Mouse (Mus musculus) small intestine, adult 2 months (tissue): ENCODE data around the gene Myo1g. TPM values are rescaled to one million over a fixed set of nuclear protein-coding genes. Genes with fewer than 3 reads are reported as not detected.

Experiments used
- H3K27ac ChIP-seq: fragments of 200-500 bp; 2 replicates; pipeline ENCODE4 v1.5.1; 2012; ENCODE audit warnings: low read depth, low read length, control low read depth, inconsistent platforms; ENCODE audit not compliant: insufficient read depth
- H3K27me3 ChIP-seq: fragments of 200-500 bp; 2 replicates; pipeline ENCODE4 v1.6.1; 2012; ENCODE audit warnings: mild to moderate bottlenecking, moderate library complexity, low read length, inconsistent platforms; ENCODE audit not compliant: control insufficient read depth, insufficient read depth
- H3K36me3 ChIP-seq: fragments of 200-500 bp; 2 replicates; pipeline ENCODE4 v1.6.1; 2012; ENCODE audit warnings: mild to moderate bottlenecking, low read length, control low read depth, inconsistent platforms; ENCODE audit not compliant: control insufficient read depth, insufficient read depth
- H3K4me1 ChIP-seq: fragments of 200-500 bp; 2 replicates; pipeline ENCODE4 v1.6.1; 2012; ENCODE audit warnings: low read length, inconsistent platforms, mixed read lengths; ENCODE audit not compliant: control insufficient read depth, insufficient read depth, insufficient read length
- H3K4me3 ChIP-seq: fragments of 200-500 bp; 2 replicates; pipeline ENCODE4 v1.5.1; 2012; ENCODE audit warnings: low read depth, mild to moderate bottlenecking, control low read depth, inconsistent platforms, low read length, moderate library complexity
- CTCF ChIP-seq: fragments of 200-500 bp; IDR thresholded peaks from 2 replicates; pipeline ENCODE4 v1.5.1; 2012; ENCODE audit warnings: low read depth, mild to moderate bottlenecking, control low read depth, inconsistent platforms, low read length, moderate library complexity, mixed read lengths; ENCODE audit not compliant: insufficient replicate concordance, insufficient read length; ENCODE audit errors: extremely low read depth
- POLR2A ChIP-seq: fragments of 200-500 bp; IDR thresholded peaks from 2 replicates; pipeline ENCODE4 v1.6.1; 2012; ENCODE audit warnings: low read depth, mild to moderate bottlenecking, control low read depth, inconsistent platforms, low read length, moderate library complexity
- WGBS: fragments of 180-500 bp; shearing (Covaris S2); methylation state at CpG from one replicate; pipeline ENCODE4 v1.1.7; 2018; 5-methylcytosine and 5-hydroxymethylcytosine counted together
- polyA plus RNA-seq: library from polyadenylated mRNA; depleted of rRNA; stranded (reverse); fragments of >200 nt; gene quantifications from 2 replicates; pipeline ENCODE4 v1.2.3, GENCODE M21; 2012

Myo1g gene
- polyA plus RNA-seq, 1 experiment: 15.5 TPM

DNA sequence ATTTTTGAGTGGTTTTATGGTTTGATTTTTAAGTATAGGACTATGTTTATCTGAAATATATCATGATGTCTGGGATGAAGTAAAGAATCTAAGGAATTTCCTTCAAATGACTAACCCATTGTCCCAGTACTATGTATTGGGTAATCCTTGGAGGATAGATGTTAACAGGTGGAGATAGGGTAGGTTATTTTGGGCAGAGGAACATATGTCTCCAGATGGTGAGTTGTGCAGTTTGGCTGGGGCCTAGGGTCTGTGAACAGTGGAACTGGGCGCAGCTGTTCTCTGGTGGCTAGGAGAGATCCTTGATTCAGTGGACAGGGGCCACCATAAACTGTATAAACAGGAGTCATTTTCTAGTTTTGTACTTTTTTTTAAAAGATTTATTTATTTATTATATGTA is 43.4 kb downstream of the Myo1g start:
- 0 out of 2 replicates have a peak, but pooled peaks cover 2% of the 10 kb centered on the region for H3K4me1 ChIP-seq
- WGBS: 98% methylated on average over 1 of the region's 1 CpGs
- TF ChIP-seq CTCF (no peak), POLR2A (no peak)
- no peak overlapping the region for H3K27ac ChIP-seq
- H3K4me3 ChIP-seq: no peak overlapping the region
- peaks cover 6% of the 10 kb centered on the region for H3K36me3 ChIP-seq
- H3K27me3 ChIP-seq: no peaks in the 10 kb centered on the region

DNA sequence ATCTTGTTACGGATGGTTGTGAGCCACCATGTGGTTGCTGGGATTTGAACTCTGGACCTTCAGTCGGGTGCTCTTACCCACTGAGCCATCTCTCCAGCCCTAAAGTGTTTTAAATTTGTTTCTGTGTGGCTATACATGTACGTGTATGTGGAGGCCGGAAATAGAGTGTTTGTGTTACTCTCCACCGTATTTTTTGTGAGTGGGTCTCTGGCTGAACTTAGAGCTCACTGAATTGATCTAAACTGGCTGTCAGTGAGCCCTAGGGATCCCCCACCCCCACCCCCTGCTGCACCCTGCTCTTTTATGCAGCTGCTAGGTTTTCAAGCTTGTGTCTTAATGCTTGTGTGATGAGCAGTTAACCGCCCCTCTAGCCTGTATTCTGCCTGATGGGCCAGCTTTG is 43.9 kb downstream of the Myo1g start:
- no peak overlapping the region for H3K4me3 ChIP-seq
- TF ChIP-seq POLR2A (no peak), CTCF (no peak)
- peaks cover 6% of the 10 kb centered on the region for H3K36me3 ChIP-seq
- H3K27me3 ChIP-seq: no peaks in the 10 kb centered on the region
- 0 out of 2 replicates have a peak, but pooled peaks cover 2% of the 10 kb centered on the region for H3K4me1 ChIP-seq
- 67% methylated on average over 6 of the region's 6 CpGs for WGBS
- H3K27ac ChIP-seq: no peak overlapping the region

DNA sequence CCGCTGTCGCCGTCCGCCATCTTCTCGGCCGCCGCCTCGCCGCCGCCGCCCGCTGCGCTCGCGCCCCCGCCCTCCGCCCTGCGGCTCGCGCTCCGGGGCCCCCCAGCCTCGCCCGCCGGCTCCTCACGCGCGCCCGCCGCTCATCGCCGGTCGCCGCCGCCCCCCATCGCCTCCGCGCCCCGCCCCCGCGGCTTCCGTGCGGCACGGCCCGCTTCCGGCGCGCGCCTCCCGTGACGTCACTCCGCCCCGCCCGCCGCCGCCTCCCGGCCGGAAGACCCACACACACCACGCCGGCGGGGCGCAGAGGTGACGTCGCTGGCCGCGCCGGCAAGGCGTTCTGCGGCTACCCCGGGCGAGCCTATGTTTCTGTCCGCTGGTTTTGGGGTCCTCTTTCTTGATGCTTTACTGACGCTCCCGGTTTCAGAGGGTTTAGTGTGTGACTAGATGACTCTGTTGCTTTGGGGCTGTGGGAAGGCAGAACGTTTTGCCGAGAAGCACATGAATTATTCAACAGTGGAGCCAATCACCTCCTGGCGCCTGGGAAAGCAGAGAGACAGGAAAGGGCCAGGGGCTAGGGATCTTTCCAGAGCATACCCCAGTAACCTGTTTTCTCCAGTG is 44.8 kb downstream of the Myo1g start, which contains the start of gene Purb:
Gene Purb (minus strand): TSS at position 51 of the 618 bp plus-strand sequence.
- no peak for TF ChIP-seq CTCF
- TF ChIP-seq POLR2A: peak; percentile 87
- H3K4me1 ChIP-seq: peaks cover 5% of the 10 kb centered on the region; the same call in 1 of the 2 replicates
- peaks cover 8% of the 10 kb centered on the region for H3K36me3 ChIP-seq
- peak within 1 kb of the TSS; percentile 85 for H3K27ac ChIP-seq
- 8% methylated on average over 72 of the region's 76 CpGs for WGBS
- H3K4me3 ChIP-seq: peak within 1 kb of the TSS; percentile 77
- no peaks in the 10 kb centered on the region for H3K27me3 ChIP-seq

DNA sequence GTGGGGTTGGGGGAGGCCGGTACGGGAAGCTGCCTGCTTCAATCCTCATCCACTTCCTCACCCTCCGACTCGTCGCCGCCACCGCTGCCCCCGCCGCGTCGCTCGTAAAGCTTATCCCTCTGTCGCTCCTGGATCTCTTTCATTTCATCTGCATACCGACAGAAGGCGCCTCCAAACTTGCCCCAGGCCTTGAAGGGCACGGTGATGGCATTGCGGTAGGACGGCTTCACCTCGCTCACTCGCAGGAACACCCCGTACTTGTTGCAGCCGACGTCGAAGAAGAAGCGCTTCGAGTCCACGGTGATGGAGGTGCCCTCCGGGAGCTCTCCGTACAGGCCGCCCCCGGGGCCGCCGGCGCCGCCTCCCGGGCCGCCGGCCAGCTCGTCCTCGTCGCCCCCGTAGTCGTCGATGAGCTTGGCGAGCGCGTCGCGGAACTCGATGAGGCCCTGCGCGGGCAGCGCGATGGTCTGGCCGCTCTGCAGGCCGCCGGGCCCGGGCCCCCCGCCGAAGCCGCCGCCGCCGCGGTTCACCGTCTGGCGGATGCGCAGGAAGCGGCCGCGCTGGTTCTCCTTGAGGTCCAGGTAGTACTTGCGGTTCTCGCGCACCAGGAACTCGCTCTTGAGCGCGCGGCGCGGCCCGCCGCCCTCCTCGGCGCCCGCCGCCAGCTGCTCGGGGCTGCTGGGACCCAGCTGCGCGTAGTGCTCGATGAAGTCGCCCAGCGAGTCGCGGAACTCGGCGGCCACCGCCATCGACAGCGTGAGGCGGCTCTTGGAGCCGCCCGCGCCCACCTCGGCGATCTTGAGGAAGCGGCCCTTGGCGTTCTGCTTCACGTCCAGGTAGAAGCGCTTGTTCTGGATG is 45.7 kb downstream of the Myo1g start:
- peak overlapping the region; percentile 77 for H3K4me3 ChIP-seq
- peak overlapping the region; percentile 85 for H3K27ac ChIP-seq
- H3K4me1 ChIP-seq: peaks cover 10% of the 10 kb centered on the region; the same call in 1 of the 2 replicates
- peaks cover 11% of the 10 kb centered on the region for H3K36me3 ChIP-seq
- no peaks in the 10 kb centered on the region for H3K27me3 ChIP-seq
- TF ChIP-seq POLR2A: no peak; the same call in 1 of the 2 replicates
- no peak for TF ChIP-seq CTCF
- WGBS: under 1% methylated on average over 109 of the region's 109 CpGs

DNA sequence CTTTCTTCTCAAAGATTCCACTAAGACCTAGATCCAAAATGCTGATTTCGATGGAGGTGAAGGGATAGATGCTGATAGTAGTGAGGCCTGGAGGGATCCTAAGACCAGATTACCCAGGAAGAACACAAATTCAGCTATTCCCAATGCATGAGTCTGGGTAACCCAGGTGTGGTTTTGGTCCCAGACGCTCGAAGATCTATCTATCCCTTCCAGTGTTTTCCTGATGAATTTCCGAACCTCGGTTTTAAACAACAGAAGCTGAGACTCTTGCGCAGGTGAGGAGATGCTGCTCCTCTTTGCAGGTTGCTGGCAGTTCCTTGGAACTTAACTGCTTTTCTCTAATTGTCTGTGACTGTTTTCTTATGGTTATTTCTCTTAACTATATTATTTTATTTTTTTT is 46.4 kb downstream of the Myo1g start:
- WGBS: 6% methylated on average over 6 of the region's 6 CpGs
- no peak overlapping the region for H3K27ac ChIP-seq
- peaks cover 10% of the 10 kb centered on the region; the same call in 1 of the 2 replicates for H3K4me1 ChIP-seq
- no peaks in the 10 kb centered on the region for H3K27me3 ChIP-seq
- H3K4me3 ChIP-seq: peak overlapping the region; percentile 77
- peaks cover 11% of the 10 kb centered on the region for H3K36me3 ChIP-seq
- TF ChIP-seq POLR2A (no peak), CTCF (no peak)

DNA sequence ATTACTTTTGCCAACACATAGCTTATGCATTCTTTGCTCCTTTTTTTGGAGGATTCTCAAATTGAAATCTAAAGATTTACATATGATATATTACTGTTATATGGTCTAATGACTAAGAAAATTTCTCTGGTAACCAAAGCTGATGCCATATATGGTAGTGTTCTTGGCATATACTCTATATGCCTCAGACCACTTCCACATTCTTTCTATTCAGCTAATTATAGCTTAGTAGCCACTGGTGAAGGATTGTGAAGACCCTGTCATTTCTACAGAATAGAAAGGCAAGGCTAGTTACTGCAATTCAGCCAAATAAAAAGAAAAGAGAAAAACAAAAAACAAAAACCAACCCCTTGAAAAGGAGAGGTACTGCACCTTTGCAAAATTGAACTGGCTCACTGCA is 48.7 kb downstream of the Myo1g start:
- Histone ChIP-seq H3K4me3 (no peak overlapping the region), H3K27ac (no peak overlapping the region)

DNA sequence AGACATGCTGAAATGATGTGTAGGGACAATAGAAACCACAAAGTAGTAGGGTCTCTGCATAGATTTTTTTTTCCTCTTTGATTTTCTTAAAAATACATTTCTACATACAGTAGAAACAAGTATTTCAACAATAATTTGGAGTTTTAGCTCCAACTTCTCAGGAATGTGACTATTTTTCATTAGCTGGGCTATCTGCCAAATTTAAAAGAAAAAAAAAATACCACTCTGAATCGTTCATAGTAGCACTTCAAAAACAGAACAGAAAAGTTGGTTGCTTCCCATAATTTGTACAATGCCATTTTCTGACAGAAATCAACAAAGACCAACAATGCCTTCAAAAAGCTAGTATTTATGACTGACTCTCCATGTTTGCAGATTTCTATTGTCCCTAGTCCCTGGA is 49.3 kb downstream of the Myo1g start:
- peaks cover 10% of the 10 kb centered on the region for H3K4me1 ChIP-seq
- H3K36me3 ChIP-seq: peaks cover 23% of the 10 kb centered on the region
- H3K27ac ChIP-seq: no peak overlapping the region
- no peak overlapping the region for H3K4me3 ChIP-seq
- no peaks in the 10 kb centered on the region for H3K27me3 ChIP-seq
- TF ChIP-seq POLR2A (no peak), CTCF (no peak)
- WGBS: 0% methylated on average over 1 of the region's 1 CpGs

More for the DNA sequence above, 48.7 kb downstream of the Myo1g start:
- Histone ChIP-seq H3K27me3 (no peaks in the 10 kb centered on the region), H3K4me1 (peaks cover 10% of the 10 kb centered on the region), H3K36me3 (peaks cover 18% of the 10 kb centered on the region)
- no peak for TF ChIP-seq POLR2A
- no peak for TF ChIP-seq CTCF
